Mouse (Mus musculus) layer of hippocampus, postnatal 14 days (tissue): Measurements from ENCODE around the gene Zfhx2. TPM values are rescaled to one million over a fixed set of nuclear protein-coding genes. Genes with fewer than 3 reads are reported as not detected.

Source experiments
- DNase-seq, 2 experiments: peaks; one replicate each; pipeline ENCODE4 v3.0.0; 2021 to 2022; ENCODE audit warnings: low spot score in 2 of 2, mixed read lengths in 1 of 2
- long read RNA-seq, 2 experiments: library from polyadenylated mRNA; stranded (forward); transcript quantifications; one replicate each; pipeline ENCODE4 v2.0.0; 2021
- total RNA-seq, 2 experiments: library from RNA; stranded (reverse); gene quantifications; 2 replicates each; pipeline ENCODE4 v1.2.3; 2021

Zfhx2 gene
- 10 to 100 TPM; 41.2 to 48.8 TPM for total RNA-seq
- long read RNA-seq, experiment 1, partial matches to known transcripts = 0 of 5 reads
- long read RNA-seq, experiment 1, other reads (novel, unspliced or antisense) = 5 of 5 reads
- long read RNA-seq, experiment 2, full-length matches to known transcripts = 1 of 7 reads
- long read RNA-seq, experiment 2, partial matches to known transcripts = 0 of 7 reads
- long read RNA-seq, experiment 2, other reads (novel, unspliced or antisense) = 6 of 7 reads

- DNase-seq = peak; percentile 91 to 97
These were observed at the start of gene Zfhx2 for GRCm38 (mm10) chr14:55092011-55092577. Gene Zfhx2 (minus strand): TSS chr14:55092324.

- no peak for DNase-seq
These were observed 47.2 kb upstream of the Zfhx2 start for GRCm38 (mm10) chr14:55139313-55139712.

- no peak for DNase-seq
These were observed 43.6 kb upstream of the Zfhx2 start for GRCm38 (mm10) chr14:55135676-55136075.

GRCm38 (mm10) chr14:55126521-55126920 lies 34.4 kb upstream of the Zfhx2 start:
- DNase-seq = peak in 1 of 2 experiments; percentile 51

- no peak for DNase-seq
These were observed 33.6 kb upstream of the Zfhx2 start for GRCm38 (mm10) chr14:55125711-55126110.

GRCm38 (mm10) chr14:55122359-55122758 lies 30.2 kb upstream of the Zfhx2 start:
- no peak for DNase-seq

- DNase-seq = peak; percentile 41 to 60
These were observed 29.8 kb upstream of the Zfhx2 start for GRCm38 (mm10) chr14:55121947-55122346.

- no peak for DNase-seq
These were observed 27.5 kb upstream of the Zfhx2 start for GRCm38 (mm10) chr14:55119421-55120134.

- no peak for DNase-seq
These were observed 26.7 kb upstream of the Zfhx2 start for GRCm38 (mm10) chr14:55118852-55119251.

- DNase-seq = peak in 1 of 2 experiments; percentile 69
These were observed 24.5 kb upstream of the Zfhx2 start, which contains the start of gene Jph4 for GRCm38 (mm10) chr14:55116425-55117200. Gene Jph4 (minus strand): TSS chr14:55116935.

GRCm38 (mm10) chr14:55115846-55116245 lies 23.7 kb upstream of the Zfhx2 start:
- no peak for DNase-seq

GRCm38 (mm10) chr14:55114759-55115701 lies 22.9 kb upstream of the Zfhx2 start:
- peak in 1 of 2 experiments; percentile 62 for DNase-seq

GRCm38 (mm10) chr14:55113975-55114645 lies 22.0 kb upstream of the Zfhx2 start:
- peak in 1 of 2 experiments; percentile 40 for DNase-seq

- DNase-seq = no peak
These were observed 21.3 kb upstream of the Zfhx2 start for GRCm38 (mm10) chr14:55113351-55113974.

GRCm38 (mm10) chr14:55111720-55112119 lies 19.6 kb upstream of the Zfhx2 start:
- peak in 1 of 2 experiments; percentile 63 for DNase-seq

GRCm38 (mm10) chr14:55110076-55110475 lies 18.0 kb upstream of the Zfhx2 start:
- no peak for DNase-seq

- DNase-seq = peak in 1 of 2 experiments; percentile 49
These were observed 17.1 kb upstream of the Zfhx2 start for GRCm38 (mm10) chr14:55109048-55109873.

- DNase-seq = peak; percentile 70 to 91
These were observed 16.2 kb upstream of the Zfhx2 start for GRCm38 (mm10) chr14:55108202-55108870.
